Mouse (Mus musculus) frontal cortex, adult (tissue): ENCODE results near the gene Gm5065.

Experiments used
- ATAC-seq: cut with Nextera tagmentation; 2 replicates; pipeline ENCODE4 v1.9.2; 2017; ENCODE audit warnings: mild to moderate bottlenecking, moderate library complexity, mixed read lengths; ENCODE audit not compliant: low TSS enrichment

Gene Gm5065

GRCm38 (mm10) chr7:5350237-5350636 is at the start of gene Gm5065:
Gene Gm5065 (plus strand): TSS chr7:5350537.
- no peak for ATAC-seq

- ATAC-seq, result no peak
Measured at GRCm38 (mm10) chr7:5327511-5327910, 22.8 kb upstream of the Gm5065 start.

- ATAC-seq, result no peak
Measured at GRCm38 (mm10) chr7:5350935-5351334, 598 bp downstream of the Gm5065 start, which contains the start of gene Nlrp2. Gene Nlrp2 (minus strand): TSS chr7:5351035.

GRCm38 (mm10) chr7:5363599-5363998 is 13.3 kb downstream of the Gm5065 start:
- no peak for ATAC-seq

GRCm38 (mm10) chr7:5366724-5367123 is 16.4 kb downstream of the Gm5065 start:
- ATAC-seq, result no peak

GRCm38 (mm10) chr7:5406201-5406600 is 55.9 kb downstream of the Gm5065 start:
- no peak for ATAC-seq
